Mouse (Mus musculus) CD4-positive helper T cell, adult 2 months (primary cell): ENCODE data around the gene Tmem41b.

ENCODE experiments used
- DNase-seq: peaks from one replicate; pipeline ENCODE4 v3.0.0-alpha.2; 2012; ENCODE audit warnings: low read depth, missing footprints, low spot score

The Tmem41b gene

DNA sequence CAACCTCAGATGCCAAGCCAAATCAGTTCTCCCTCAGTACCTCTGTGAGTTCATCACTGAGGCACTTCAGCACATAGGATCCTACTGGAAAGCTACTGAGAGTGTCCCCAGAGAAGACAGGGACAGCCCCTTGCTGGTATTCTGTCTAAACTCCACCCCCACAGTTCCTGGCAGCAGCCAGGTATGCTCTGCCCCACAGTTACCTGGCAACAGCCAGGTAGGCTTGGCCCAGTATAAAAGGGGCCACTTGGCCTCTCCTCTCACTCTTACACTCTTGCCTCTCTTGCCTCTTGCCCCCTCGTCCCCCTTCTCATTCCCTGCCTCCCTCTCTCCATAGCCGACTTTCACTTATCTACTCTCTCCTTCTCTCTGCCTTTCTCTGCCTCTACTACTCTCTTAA, 61.8 kb downstream of the Tmem41b start:
- DNase-seq = no peak

GRCm38 (mm10) chr7:109922889-109923288, 63.8 kb downstream of the Tmem41b start:
- DNase-seq = no peak
